Mouse (Mus musculus) lung, adult 10 weeks (tissue): Measurements from ENCODE around the gene Gphb5. TPM values are rescaled to one million over a fixed set of nuclear protein-coding genes. Genes with fewer than 3 reads are reported as not detected.

Experiments used
- polyA plus RNA-seq: library from polyadenylated mRNA; stranded (reverse); fragments of 350-450 nt; fragmentation: Illumina TruSeq; extraction: RNeasy Lipid Tissue Mini Kit (QIAGEN cat#74804); gene quantifications from one replicate; pipeline ENCODE4 v1.2.3, GENCODE M21; 2014; ENCODE audit warnings: low read depth, low replicate concordance; ENCODE audit not compliant: insufficient read depth

Gene Gphb5
- polyA plus RNA-seq = not detected

DNA sequence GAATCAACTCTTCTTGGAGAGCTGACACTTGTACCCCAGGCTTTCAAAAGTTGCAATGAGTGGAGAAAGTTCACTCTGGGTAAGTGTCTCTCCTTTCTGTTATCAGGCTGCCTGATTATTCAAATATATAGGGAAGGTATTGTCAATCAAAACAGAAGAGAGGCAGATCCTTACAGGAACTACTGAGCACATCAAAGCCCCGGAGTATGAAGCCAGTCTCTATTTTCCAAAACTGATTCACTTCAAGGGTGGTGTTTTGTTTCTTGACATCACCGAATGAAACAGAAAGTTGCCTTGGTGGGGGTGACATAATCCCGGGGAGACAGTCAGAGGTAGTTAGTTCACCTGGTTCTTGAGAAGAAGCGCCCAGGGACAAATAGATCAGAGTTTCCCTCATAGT lies at the start of gene Gphb5:
TSS of gene Gphb5 (minus strand) at position 101 of the 400 bp plus-strand sequence.

Other genes with a start within 250 kb of the Gphb5 start
- not detected for gene Kcnh5, start 239.4 kb downstream of the Gphb5 start, polyA plus RNA-seq
- gene Rhoj, start 108.5 kb downstream of the Gphb5 start, polyA plus RNA-seq = 45.8 TPM
- gene Ppp2r5e, start 179.5 kb upstream of the Gphb5 start, polyA plus RNA-seq = 14.3 TPM